Comparison of ENCODE assay signal across 29 mouse cellular contexts in genomic region chr6:18380300-18381202, GRCm38 (mm10).
DNase-seq lines count a peak whose midpoint lies in the region; ATAC-seq and TF ChIP-seq lines count a peak whose summit lies in the region.
"Had no signal": no experiment of that assay in that cellular context is flagged by ENCODE, and none has a peak within 500 bp of the region (broad histone marks: within the 10 kb centered on the region; RNA-seq: fewer than 3 reads in every experiment).

No protein-coding gene starts in this region.

- no peak overlapping the region for H3K27ac ChIP-seq in kidney, embryonic 14.5 days (ENCODE audit: low read depth, low read length)
- no peak overlapping the region for H3K27ac ChIP-seq in liver, embryonic 14.5 days
- H3K27ac ChIP-seq in limb, embryonic 14.5 days (replicated peaks; ENCODE audit: low read depth, low read length): no peak overlapping the region
- no peak overlapping the region for H3K27ac ChIP-seq in heart, embryonic 10.5 days
- H3K27ac ChIP-seq: heart, embryonic 13.5 days; hindbrain, embryonic 12.5 days; liver, embryonic 15.5 days; midbrain, embryonic 13.5 days had no signal

- no peak for TF ChIP-seq EP300 in liver, embryonic 14.5 days (IDR thresholded peaks at IDR 0.05; ENCODE audit: low read depth)

- H3K27me3 ChIP-seq in kidney, embryonic 14.5 days (ENCODE audit: control insufficient read depth, insufficient read depth, low read length): no peaks in the 10 kb centered on the region
- no peaks in the 10 kb centered on the region for H3K27me3 ChIP-seq in liver, embryonic 14.5 days (ENCODE audit: control insufficient read depth, insufficient read depth, low read length)
- H3K27me3 ChIP-seq in limb, embryonic 14.5 days (ENCODE audit: control insufficient read depth, insufficient read depth, low read length): no peaks in the 10 kb centered on the region
- no peaks in the 10 kb centered on the region for H3K27me3 ChIP-seq in heart, embryonic 10.5 days (ENCODE audit: insufficient read depth, poor library complexity, severe bottlenecking)
- H3K27me3 ChIP-seq: CH12.LX; heart, embryonic 13.5 days; hindbrain, embryonic 12.5 days; liver, embryonic 15.5 days; megakaryocyte, embryonic 14.5 days; midbrain, embryonic 13.5 days had no signal

- H3K36me3 ChIP-seq in kidney, embryonic 14.5 days (ENCODE audit: control insufficient read depth, insufficient read depth, low read length): peaks cover 2% of the 10 kb centered on the region; the same call in 1 of the 2 replicates
- no peaks in the 10 kb centered on the region for H3K36me3 ChIP-seq in liver, embryonic 14.5 days (replicated peaks; ENCODE audit: control insufficient read depth, insufficient read depth, low read depth)
- peaks cover 7% of the 10 kb centered on the region for H3K36me3 ChIP-seq in limb, embryonic 14.5 days (ENCODE audit: control insufficient read depth, insufficient read depth, low read length)
- H3K36me3 ChIP-seq in heart, embryonic 10.5 days: 0 out of 2 replicates have a peak, but pooled peaks cover 4% of the 10 kb centered on the region
- H3K36me3 ChIP-seq: G1E; liver, embryonic 15.5 days had no signal

- TF ChIP-seq CTCF in liver, embryonic 14.5 days (IDR thresholded peaks at IDR 0.05; ENCODE audit: low read depth): no peak

- no peak overlapping the region for H3K4me2 ChIP-seq in kidney, embryonic 14.5 days (replicated peaks; ENCODE audit: low read depth, low read length)
- H3K4me2 ChIP-seq in liver, embryonic 14.5 days (ENCODE audit: low read depth): no peak overlapping the region
- no peak overlapping the region for H3K4me2 ChIP-seq in limb, embryonic 14.5 days (replicated peaks; ENCODE audit: low read depth, low read length, severe bottlenecking)
- H3K4me2 ChIP-seq: heart, embryonic 13.5 days; hindbrain, embryonic 12.5 days; liver, embryonic 15.5 days; midbrain, embryonic 13.5 days had no signal

- no peak for TF ChIP-seq POLR2A in limb, embryonic 14.5 days (IDR thresholded peaks at IDR 0.05; ENCODE audit: borderline replicate concordance, extremely low read depth, insufficient read depth, insufficient read length)

- no peak overlapping the region for H3K4me3 ChIP-seq in kidney, embryonic 14.5 days (ENCODE audit: low read length)
- H3K4me3 ChIP-seq in liver, embryonic 14.5 days (ENCODE audit: insufficient read depth in 1 of 2, low read depth in 2 of 2, low read length in 2 of 2): no peak overlapping the region
- no peak overlapping the region for H3K4me3 ChIP-seq in limb, embryonic 14.5 days (replicated peaks; ENCODE audit: low read length)
- H3K4me3 ChIP-seq in heart, embryonic 10.5 days: no peak overlapping the region
- H3K4me3 ChIP-seq: heart, embryonic 13.5 days; hindbrain, embryonic 12.5 days; liver, embryonic 15.5 days; megakaryocyte, embryonic 14.5 days; midbrain, embryonic 13.5 days had no signal

- no peak for DNase-seq in kidney, adult 9 months
- DNase-seq in liver, embryonic 14.5 days (ENCODE audit: low read depth in 3 of 3, low spot score in 3 of 3): peak in 2 of 3 experiments; percentile 15 to 28
- DNase-seq in liver: no peak
- peak; percentile 12 for DNase-seq in c-Kit-positive CD71-positive TER-119-positive erythroid progenitor cells, embryonic 14.5 days (ENCODE audit: low spot score)
- peak; percentile 35 for DNase-seq in limb, embryonic 14.5 days (ENCODE audit: low spot score)
- no peak for DNase-seq in heart, embryonic 10.5 days (ENCODE audit: low spot score)
- DNase-seq: adrenal gland, adult 8-10 months; B cell, adult 2 months; cerebellum, adult 18-20 months; cerebellum, postnatal 14 days; gastrocnemius, postnatal 10 days; heart, adult 11 months; heart, postnatal 14 days; kidney, adult 18-20 months; left cerebral cortex, postnatal 4 days; lung, postnatal 14 days; thymus, adult 18-20 months; thymus, postnatal 36 days had no signal

- ATAC-seq in kidney, embryonic 14.5 days (ENCODE audit: low FRiP score, low TSS enrichment): peak; percentile 82
- no peak for ATAC-seq in liver, embryonic 14.5 days (ENCODE audit: insufficient read depth)
- ATAC-seq in limb, embryonic 14.5 days (ENCODE audit: low FRiP score, low read depth): no peak
- ATAC-seq: activated CD4-positive, CD25-positive, alpha-beta regulatory T cell, adult 4 months; forebrain, embryonic 16.5 days; inflammation-experienced regulatory T-cells, adult 6 months; midbrain, embryonic 13.5 days had no signal

- H3K9me3 ChIP-seq in kidney, embryonic 14.5 days (ENCODE audit: control insufficient read depth, low read length): 0 out of 2 replicates have a peak, but pooled peaks cover 5% of the 10 kb centered on the region
- H3K9me3 ChIP-seq in liver, embryonic 14.5 days (ENCODE audit: control insufficient read depth, low read length): no peaks in the 10 kb centered on the region
- H3K9me3 ChIP-seq in limb, embryonic 14.5 days (ENCODE audit: control insufficient read depth, low read length): no peaks in the 10 kb centered on the region
- H3K9me3 ChIP-seq in heart, embryonic 10.5 days: no peaks in the 10 kb centered on the region
- H3K9me3 ChIP-seq: G1E; heart, embryonic 13.5 days; hindbrain, embryonic 12.5 days; liver, embryonic 15.5 days; megakaryocyte, embryonic 14.5 days; midbrain, embryonic 13.5 days had no signal

- H3K9ac ChIP-seq in kidney, embryonic 14.5 days (ENCODE audit: low read depth, low read length): no peak overlapping the region
- no peak overlapping the region for H3K9ac ChIP-seq in liver, embryonic 14.5 days (replicated peaks)
- H3K9ac ChIP-seq in limb, embryonic 14.5 days (ENCODE audit: low read depth, low read length, severe bottlenecking): no peak overlapping the region
- H3K9ac ChIP-seq: heart, embryonic 13.5 days; hindbrain, embryonic 12.5 days; liver, embryonic 15.5 days; midbrain, embryonic 13.5 days had no signal

- H3K4me1 ChIP-seq in kidney, embryonic 14.5 days (ENCODE audit: control insufficient read depth, insufficient read depth, low read length): no peaks in the 10 kb centered on the region
- no peaks in the 10 kb centered on the region for H3K4me1 ChIP-seq in liver, embryonic 14.5 days (replicated peaks; ENCODE audit: control insufficient read depth in 2 of 2, insufficient read depth in 2 of 2, low read length in 1 of 2)
- 0 out of 2 replicates have a peak, but pooled peaks cover 4% of the 10 kb centered on the region for H3K4me1 ChIP-seq in limb, embryonic 14.5 days (ENCODE audit: control insufficient read depth, insufficient read depth, low read length)
- H3K4me1 ChIP-seq in heart, embryonic 10.5 days: no peaks in the 10 kb centered on the region
- H3K4me1 ChIP-seq: heart, embryonic 13.5 days; hindbrain, embryonic 12.5 days; liver, embryonic 15.5 days; megakaryocyte, embryonic 14.5 days; midbrain, embryonic 13.5 days had no signal

- 54% methylated on average over 13 of the region's 13 CpGs for WGBS in kidney, embryonic 14.5 days
- 59% methylated on average over 13 of the region's 13 CpGs for WGBS in liver, embryonic 14.5 days (ENCODE audit: insufficient replicate concordance)
- 62% methylated on average over 13 of the region's 13 CpGs for WGBS in limb, embryonic 14.5 days
- 78% methylated on average over 13 of the region's 13 CpGs for WGBS in heart, embryonic 10.5 days

Comparison
In these comparisons a context has a peak if more than half of its experiments do, and no peak if none do; other contexts are left out.
1. DNase-seq: peak in liver, embryonic 14.5 days (2 of 3), c-Kit-positive CD71-positive TER-119-positive erythroid progenitor cells, embryonic 14.5 days (single experiment) and limb, embryonic 14.5 days (single experiment); none in kidney, adult 9 months (single experiment), liver (single experiment) and heart, embryonic 10.5 days (single experiment).